ENCODE assay signal across 9 mouse cellular contexts in the genomic region with DNA sequence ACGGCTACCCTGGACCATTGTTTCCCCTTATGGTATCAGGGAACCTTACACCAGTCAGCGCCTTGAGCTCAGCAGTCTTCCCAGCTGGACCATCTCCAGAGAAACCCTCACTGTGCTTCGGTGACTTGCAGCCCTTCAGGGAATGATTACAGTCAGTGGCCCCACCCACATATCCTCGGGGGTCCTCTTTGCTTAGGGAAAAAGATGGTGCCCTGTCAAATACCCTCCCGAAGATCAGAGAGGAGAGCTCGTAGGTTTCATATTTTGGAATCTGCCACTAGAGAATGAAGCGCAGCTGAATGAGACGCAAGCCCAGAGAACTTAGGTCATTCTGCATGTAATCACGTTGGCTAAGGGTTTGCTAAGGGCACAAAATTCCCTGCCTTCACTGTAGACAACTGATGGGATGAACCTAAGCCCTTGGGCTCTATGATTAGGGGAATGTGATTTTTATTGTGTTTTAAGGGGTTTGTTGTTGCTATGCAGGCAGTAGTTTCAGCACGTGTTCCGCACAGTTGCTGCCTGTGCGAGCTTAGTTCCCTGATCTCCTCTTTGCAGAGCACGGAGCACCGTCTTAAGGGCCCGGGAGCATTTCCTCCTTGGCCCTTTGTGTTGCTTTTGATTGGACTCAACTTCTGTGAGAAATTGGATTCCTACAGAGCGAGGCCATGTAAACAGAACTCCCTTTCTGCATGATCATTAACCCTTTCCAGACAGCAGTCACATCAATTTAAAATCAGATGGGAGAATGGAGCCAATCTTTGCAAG. TPM values are rescaled to one million over a fixed set of nuclear protein-coding genes. Genes with fewer than 3 reads are reported as not detected.
DNase-seq lines count a peak whose midpoint lies in the region; ATAC-seq lines count a peak whose summit lies in the region.
"Had no signal": no experiment of that assay in that cellular context is flagged by ENCODE, and none has a peak within 500 bp of the region (broad histone marks: within the 10 kb centered on the region; RNA-seq: fewer than 3 reads in every experiment).

No protein-coding gene starts in this region.

- intact Hi-C loops in heart, postnatal 25 days (cut with DNase I), result no loop called here

- WGBS in heart, embryonic 15.5 days, result 7% methylated on average over 16 of the region's 16 CpGs
- WGBS in embryonic facial prominence, embryonic 15.5 days, result 3% methylated on average over 16 of the region's 16 CpGs
- WGBS in intestine, embryonic 16.5 days, result 6% methylated on average over 16 of the region's 16 CpGs
- 12% methylated on average over 16 of the region's 16 CpGs for WGBS in neural tube, embryonic 14.5 days

- H3K9me3 ChIP-seq in heart, embryonic 15.5 days (replicated peaks), result no peaks in the 10 kb centered on the region
- no peaks in the 10 kb centered on the region for H3K9me3 ChIP-seq in embryonic facial prominence, embryonic 15.5 days (replicated peaks)
- no peaks in the 10 kb centered on the region for H3K9me3 ChIP-seq in intestine, embryonic 16.5 days (ENCODE audit: control insufficient read depth, low read length)
- H3K9me3 ChIP-seq in neural tube, embryonic 14.5 days (ENCODE audit: control insufficient read depth, low read length), result no peaks in the 10 kb centered on the region

- H3K36me3 ChIP-seq in heart, embryonic 15.5 days, result no peaks in the 10 kb centered on the region
- no peaks in the 10 kb centered on the region for H3K36me3 ChIP-seq in embryonic facial prominence, embryonic 15.5 days
- no peaks in the 10 kb centered on the region for H3K36me3 ChIP-seq in intestine, embryonic 16.5 days (ENCODE audit: control insufficient read depth, insufficient read depth, low read length)
- no peaks in the 10 kb centered on the region for H3K36me3 ChIP-seq in neural tube, embryonic 14.5 days (ENCODE audit: control insufficient read depth, insufficient read depth, low read length)

- H3K27ac ChIP-seq in heart, embryonic 15.5 days, result no peak overlapping the region
- H3K27ac ChIP-seq in embryonic facial prominence, embryonic 15.5 days (replicated peaks), result no peak overlapping the region; the same call in 1 of the 2 replicates
- no peak overlapping the region for H3K27ac ChIP-seq in intestine, embryonic 16.5 days (ENCODE audit: low read length)
- H3K27ac ChIP-seq in neural tube, embryonic 14.5 days (ENCODE audit: low read depth, low read length), result no peak overlapping the region

- peaks cover 10% of the 10 kb centered on the region for H3K4me1 ChIP-seq in heart, embryonic 15.5 days (replicated peaks)
- peaks cover 14% of the 10 kb centered on the region for H3K4me1 ChIP-seq in embryonic facial prominence, embryonic 15.5 days
- H3K4me1 ChIP-seq in intestine, embryonic 16.5 days (ENCODE audit: control insufficient read depth, insufficient read depth, low read length), result no peaks in the 10 kb centered on the region; the same call in 1 of the 2 replicates
- peaks cover 11% of the 10 kb centered on the region; the same call in 1 of the 2 replicates for H3K4me1 ChIP-seq in neural tube, embryonic 14.5 days (ENCODE audit: control insufficient read depth, insufficient read depth, low read length)

- peak overlapping the region; percentile 8; the same call in 1 of the 2 replicates for H3K9ac ChIP-seq in heart, embryonic 15.5 days
- H3K9ac ChIP-seq in embryonic facial prominence, embryonic 15.5 days, result no peak overlapping the region
- no peak overlapping the region for H3K9ac ChIP-seq in intestine, embryonic 16.5 days (ENCODE audit: low read depth, low read length)
- 0 out of 2 replicates have a peak overlapping the region, but pooled peaks have one; percentile 11 for H3K9ac ChIP-seq in neural tube, embryonic 14.5 days (replicated peaks; ENCODE audit: low read depth, low read length)

- H3K4me3 ChIP-seq in heart, embryonic 15.5 days, result peak overlapping the region; percentile 42
- H3K4me3 ChIP-seq in embryonic facial prominence, embryonic 15.5 days (replicated peaks), result peak overlapping the region; percentile 17
- H3K4me3 ChIP-seq in intestine, embryonic 16.5 days (ENCODE audit: low read length), result peak overlapping the region; percentile 10; the same call in 1 of the 2 replicates
- no peak overlapping the region for H3K4me3 ChIP-seq in neural tube, embryonic 14.5 days (ENCODE audit: low read depth, low read length)

- H3K27me3 ChIP-seq in heart, embryonic 15.5 days, result peaks cover 14% of the 10 kb centered on the region; the same call in 1 of the 2 replicates
- no peaks in the 10 kb centered on the region for H3K27me3 ChIP-seq in embryonic facial prominence, embryonic 15.5 days
- H3K27me3 ChIP-seq in intestine, embryonic 16.5 days (replicated peaks; ENCODE audit: control insufficient read depth, insufficient read depth, low read length), result no peaks in the 10 kb centered on the region; the same call in 1 of the 2 replicates
- H3K27me3 ChIP-seq in neural tube, embryonic 14.5 days (ENCODE audit: control insufficient read depth, insufficient read depth, low read length), result no peaks in the 10 kb centered on the region

- no peak for ATAC-seq in heart, embryonic 15.5 days (replicated peaks; ENCODE audit: insufficient number of reproducible peaks, insufficient read depth, low FRiP score, low read depth)
- no peak for ATAC-seq in embryonic facial prominence, embryonic 15.5 days (ENCODE audit: insufficient number of reproducible peaks, low FRiP score, low TSS enrichment, low read depth)
- ATAC-seq in intestine, embryonic 16.5 days, result peak; percentile 50; the same call in 1 of the 2 replicates
- no peak for ATAC-seq in neural tube, embryonic 14.5 days (ENCODE audit: low read depth)
- ATAC-seq: CD4-positive, CD25-positive, alpha-beta regulatory T cell, adult 4 months had no signal

- DNase-seq in heart, postnatal 25 days (ENCODE audit: low spot score), result no peak
- no peak for DNase-seq in frontal cortex, postnatal 10 days (ENCODE audit: low spot score in 2 of 2)
- no peak for DNase-seq in layer of hippocampus, adult 18-20 months (ENCODE audit: low spot score in 2 of 2)
- DNase-seq in thymus, postnatal 25 days, result no peak

- H3K4me2 ChIP-seq in heart, embryonic 15.5 days, result peak overlapping the region; percentile 67
- H3K4me2 ChIP-seq in embryonic facial prominence, embryonic 15.5 days (replicated peaks), result peak overlapping the region; percentile 44
- H3K4me2 ChIP-seq in intestine, embryonic 16.5 days (ENCODE audit: low read depth, low read length), result peak overlapping the region; percentile 46; the same call in 1 of the 2 replicates
- H3K4me2 ChIP-seq in neural tube, embryonic 14.5 days (ENCODE audit: low read depth, low read length), result peak overlapping the region; percentile 38

RNA-seq across cellular contexts. Expression of gene Elac2, which starts 21.7 kb away (rescaled TPM):
- 16.7 and 20.6 TPM in 2 replicates for polyA plus RNA-seq in heart, embryonic 15.5 days (2015; fragmentation: Nextera tagmentation; extraction: Ambion mirVana)
- total RNA-seq in heart, postnatal 25 days (2021), result 10 to 100 TPM; 19.2 to 22.0 TPM
- 23.0 and 25.9 TPM in 2 replicates for polyA plus RNA-seq in embryonic facial prominence, embryonic 15.5 days (2015; fragmentation: Nextera tagmentation; extraction: Ambion mirVana)
- polyA plus RNA-seq in intestine, embryonic 16.5 days (2015; fragmentation: Nextera tagmentation; extraction: Ambion mirVana), result 24.7 and 26.4 TPM in 2 replicates
- 32.2 and 38.3 TPM in 2 replicates for polyA plus RNA-seq in neural tube, embryonic 14.5 days (2014; fragmentation: Nextera tagmentation; extraction: Ambion mirVana)
- total RNA-seq in layer of hippocampus, adult 18-20 months (2021), result 10 to 100 TPM; 25.0 to 26.0 TPM

Comparison
In these comparisons a context has a peak if more than half of its experiments do, and no peak if none do; other contexts are left out.
1. H3K9ac ChIP-seq: peak in heart, embryonic 15.5 days (single experiment) and neural tube, embryonic 14.5 days (single experiment); none in embryonic facial prominence, embryonic 15.5 days (single experiment) and intestine, embryonic 16.5 days (single experiment).
2. Peak in every context shown above with its lines, with median percentiles within 50 percentile points of each other: H3K4me2 ChIP-seq.